Mouse (Mus musculus) CH12F3 (cell line): ENCODE data around the gene Olfr1222.
"Not testable (repeated sequence)": the region's sequence is repeated elsewhere in the genome, so short reads cannot be mapped to it uniquely, and the experiment has no call there.

Experiments used
- in situ Hi-C: fragments of 300-500 bp; cut with MboI; formaldehyde crosslinking; loops from 2 replicates; pipeline ENCODE4 v1.14.3; 2020; ENCODE audit warnings: low sequenced_read_pairs

Gene Olfr1222

DNA sequence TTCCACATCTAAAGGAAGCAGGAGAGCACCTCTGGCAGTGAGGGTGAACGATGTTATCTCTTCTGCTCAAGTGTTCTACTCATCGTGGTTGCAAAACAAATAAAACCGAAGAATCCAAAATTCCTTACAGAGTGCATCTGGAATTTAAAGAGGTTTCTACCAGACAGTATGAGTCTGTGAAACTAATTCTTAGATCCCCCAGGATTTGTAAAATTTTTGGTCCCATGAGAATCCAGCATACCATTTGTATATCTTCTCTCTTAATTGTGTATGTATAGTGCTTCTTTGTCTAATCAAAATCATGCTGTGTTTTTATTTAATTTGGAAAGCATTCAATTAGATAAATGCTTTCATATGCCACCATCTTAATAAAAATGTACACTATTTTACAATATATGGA, at the start of gene Olfr1222:
Gene Olfr1222 (minus strand): TSS at position 101 of the 400 bp plus-strand sequence.
- in situ Hi-C loops = no loop called here

DNA sequence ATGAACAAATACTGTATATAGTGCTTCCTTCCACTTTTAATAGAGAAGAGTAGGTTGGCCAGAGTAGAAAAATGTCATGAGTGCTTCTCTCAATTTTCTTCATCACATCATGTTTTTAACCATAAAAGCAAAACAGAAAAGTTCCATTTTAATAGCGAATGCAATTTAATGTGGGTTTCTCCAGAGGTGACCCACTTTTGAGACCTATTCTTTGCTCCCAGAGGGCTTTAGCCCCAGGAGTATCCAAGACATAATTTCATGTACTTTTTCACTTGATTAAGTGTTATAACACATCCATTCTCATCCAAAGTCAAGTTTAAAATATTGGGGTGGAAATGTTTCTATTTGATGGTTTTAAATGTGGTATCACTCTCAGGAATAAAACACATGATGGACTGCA, 41.7 kb upstream of the Olfr1222 start, which contains the start of gene Olfr1225:
Gene Olfr1225 (minus strand): TSS at position 101 of the 400 bp plus-strand sequence.
- in situ Hi-C loops = no loop called here

DNA sequence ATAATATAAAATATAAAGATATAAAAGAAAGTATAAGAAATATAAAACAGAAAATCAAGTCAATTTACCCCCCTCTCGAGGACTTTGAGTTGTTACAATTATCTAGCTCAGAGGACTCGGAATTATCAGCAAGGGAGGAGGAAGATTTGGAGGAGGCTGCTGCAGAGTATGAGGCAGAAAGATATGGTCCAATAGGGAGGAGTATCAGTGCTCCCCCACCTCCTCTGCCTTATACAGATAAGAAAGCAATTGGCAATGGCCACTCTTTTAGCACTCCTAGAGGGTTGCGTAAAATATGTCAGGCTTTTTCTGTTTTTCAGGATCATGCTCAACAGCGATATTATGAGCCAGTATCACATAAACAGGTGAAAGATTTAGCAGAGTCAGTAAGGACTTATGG, 31.9 kb upstream of the Olfr1222 start:
- in situ Hi-C loops = not testable (repeated sequence)

DNA sequence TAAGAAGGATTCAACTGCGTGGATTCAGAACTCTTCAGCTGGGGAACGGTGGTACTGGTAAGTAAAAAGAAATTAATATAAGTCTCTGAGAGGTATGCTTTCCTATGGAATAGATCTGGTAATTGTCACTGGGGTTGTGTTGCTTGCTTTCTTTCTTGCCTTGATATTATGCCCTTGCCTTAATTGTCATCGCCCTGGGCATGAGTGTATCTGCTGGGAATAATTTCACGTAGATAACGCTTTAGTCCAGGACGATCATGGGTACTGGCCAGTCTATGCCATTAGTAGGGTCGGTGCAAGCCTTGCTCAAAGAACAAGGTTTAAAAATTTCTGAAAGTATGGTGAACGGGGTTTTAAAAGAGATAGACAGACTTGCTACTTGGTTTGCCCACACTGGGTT, 31.1 kb upstream of the Olfr1222 start, which contains the start of gene Olfr1224-ps1:
Gene Olfr1224-ps1 (minus strand): TSS at position 101 of the 400 bp plus-strand sequence.
- in situ Hi-C loops = not testable (repeated sequence)

DNA sequence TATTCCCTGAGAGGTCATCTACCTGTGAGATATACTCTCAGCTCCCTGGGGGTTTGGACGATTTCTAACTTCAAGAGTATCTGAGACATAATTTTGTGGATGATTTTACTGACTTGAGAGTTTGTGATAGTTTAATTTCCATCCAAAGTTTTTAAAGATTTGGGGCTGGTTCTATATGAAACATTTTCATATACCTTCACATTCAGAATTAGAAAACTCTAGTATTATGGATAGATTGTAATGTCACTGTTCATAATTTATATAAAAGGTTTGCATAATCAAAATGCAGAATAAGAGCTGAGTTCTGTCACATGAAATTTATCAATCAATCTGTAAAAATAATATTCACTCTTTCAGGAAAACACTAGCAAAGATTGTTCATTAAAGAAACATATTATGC, 18.6 kb upstream of the Olfr1222 start, which contains the start of gene Olfr1223:
Gene Olfr1223 (minus strand): TSS at position 101 of the 400 bp plus-strand sequence.
- in situ Hi-C loops = no loop called here

DNA sequence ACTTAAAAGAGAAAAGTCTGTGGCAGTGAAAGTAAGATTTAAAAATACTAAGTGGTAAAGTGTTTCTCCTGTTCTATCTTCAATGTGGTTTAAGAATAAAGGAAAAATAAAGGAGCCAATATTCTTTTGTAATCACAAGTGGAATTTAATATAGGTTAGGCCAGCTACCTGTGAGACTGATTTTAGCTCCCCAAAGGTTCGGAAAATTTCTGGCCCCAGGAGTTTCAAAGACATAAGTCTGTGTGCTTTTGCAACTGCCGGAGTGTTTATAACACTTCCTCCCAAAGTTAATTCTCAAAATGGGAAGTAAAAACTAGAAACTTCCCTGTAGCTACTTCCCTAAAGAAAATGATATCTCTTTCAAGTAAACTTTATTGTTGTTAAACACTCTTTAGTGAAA, 15.7 kb downstream of the Olfr1222 start, which contains the start of gene Olfr1221:
Gene Olfr1221 (minus strand): TSS at position 101 of the 400 bp plus-strand sequence.
- in situ Hi-C loops = no loop called here

DNA sequence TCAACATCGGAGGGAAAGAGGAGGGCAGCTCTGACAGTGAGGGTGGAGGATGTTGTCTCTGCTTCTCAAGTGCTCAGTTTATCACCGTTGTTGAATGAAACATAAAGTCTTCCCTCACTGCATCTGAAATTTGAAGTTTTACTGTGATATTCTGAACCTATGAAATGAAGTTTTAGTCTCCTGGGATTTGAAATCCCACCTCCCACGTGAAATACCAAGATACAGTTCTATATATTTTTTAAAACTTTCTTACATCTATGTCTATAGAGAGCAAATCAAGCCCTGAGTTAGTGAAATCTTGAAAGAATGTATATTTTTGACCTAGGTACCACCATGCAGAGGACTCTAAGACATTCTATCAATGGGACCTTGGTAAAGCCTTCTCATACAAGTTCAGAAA, 26.1 kb downstream of the Olfr1222 start, which contains the start of gene Olfr1220:
Gene Olfr1220 (minus strand): TSS at position 101 of the 400 bp plus-strand sequence.
- in situ Hi-C loops = no loop called here

DNA sequence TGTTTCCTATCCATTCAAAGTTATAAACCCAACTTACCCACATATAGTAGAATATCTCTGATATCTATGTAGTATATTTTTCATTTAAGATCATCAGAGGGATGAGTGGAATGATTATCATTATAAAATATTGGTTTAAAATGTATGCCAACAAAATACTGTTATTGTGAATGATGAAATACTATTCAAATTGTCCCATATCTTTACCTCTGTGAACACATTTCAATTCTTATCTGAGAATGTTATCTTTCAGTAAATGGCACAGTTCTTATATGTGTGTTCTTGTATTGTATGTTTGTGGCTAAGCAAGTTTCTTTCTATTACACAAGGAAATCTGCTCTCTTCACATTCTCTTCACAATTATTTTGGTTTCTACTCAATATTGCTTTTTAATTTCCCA, 27.2 kb downstream of the Olfr1222 start:
- in situ Hi-C loops = no loop called here

DNA sequence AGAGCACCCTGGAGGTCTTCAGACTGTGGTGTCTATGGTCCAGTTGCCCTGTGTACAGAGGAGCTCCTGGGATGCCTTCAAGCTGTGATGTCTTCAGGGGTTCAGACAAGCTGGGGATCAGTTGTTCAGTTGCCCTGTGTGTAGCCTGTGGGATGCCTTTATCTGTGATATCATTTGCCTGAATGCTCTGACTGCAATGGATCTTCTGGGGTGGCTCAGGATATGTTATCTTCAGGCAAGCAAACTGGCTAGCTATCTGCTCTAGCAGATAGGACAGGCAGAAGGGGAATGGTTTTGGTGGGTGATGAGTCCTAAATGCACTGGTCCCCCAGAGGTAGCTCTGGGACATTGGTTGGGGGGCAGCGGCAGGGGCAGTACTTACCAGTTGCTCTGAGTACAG, 39.0 kb downstream of the Olfr1222 start:
- in situ Hi-C loops = no loop called here

DNA sequence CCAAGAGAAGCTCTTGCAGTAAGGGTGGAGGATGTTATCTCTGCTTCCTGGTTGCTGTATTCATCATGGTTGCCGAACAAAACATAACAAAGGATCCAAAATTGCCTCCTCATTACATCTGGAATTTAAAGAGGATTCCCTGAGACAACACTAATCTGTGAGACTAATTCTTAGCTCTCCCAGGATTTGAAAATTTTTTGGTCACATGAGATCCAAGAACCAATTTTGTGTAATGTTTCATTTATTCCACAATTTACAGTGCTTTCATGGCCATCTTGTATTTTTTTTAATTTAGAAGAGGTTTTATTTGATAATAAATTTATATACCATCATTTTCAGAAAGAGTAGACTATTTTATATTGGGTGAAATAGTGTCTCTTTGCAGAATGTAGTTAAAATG, 49.4 kb downstream of the Olfr1222 start, which contains the start of gene Olfr1219:
Gene Olfr1219 (minus strand): TSS at position 101 of the 400 bp plus-strand sequence.
- in situ Hi-C loops = no loop called here

DNA sequence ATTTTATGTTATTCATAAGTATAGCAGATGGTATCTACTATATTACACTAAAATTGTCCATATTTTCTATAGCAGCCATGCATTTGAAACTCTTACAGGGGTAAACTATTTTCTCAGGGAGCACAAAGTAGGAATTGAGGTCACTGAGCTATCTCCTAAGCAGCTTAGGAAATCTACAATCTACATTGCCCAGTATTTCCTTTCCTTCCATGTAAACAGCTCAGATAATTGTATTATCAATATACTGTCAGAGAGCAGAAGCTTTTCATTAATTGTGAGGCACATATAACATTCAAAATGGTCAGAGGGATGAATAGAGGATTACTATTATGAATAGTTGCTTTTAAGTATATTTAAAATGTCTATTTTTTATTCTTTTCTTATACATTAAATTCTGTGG, 51.4 kb downstream of the Olfr1222 start:
- in situ Hi-C loops = no loop called here
